Mouse (Mus musculus): ENCODE data around the gene Pitpnm2. TPM values are rescaled to one million over a fixed set of nuclear protein-coding genes. Genes with fewer than 3 reads are reported as not detected.

Pitpnm2 gene
- polyA plus RNA-seq, 1 experiment from 2014 or later, result 9.8 TPM

GRCm38 (mm10) chr5:124210281-124211016 is 39.1 kb downstream of the Pitpnm2 start:
- no peaks in the 10 kb centered on the region for H3K27me3 ChIP-seq (ENCODE audit: insufficient read depth, low read length)
- ATAC-seq (ENCODE audit: insufficient read depth), result no peak
- H3K4me2 ChIP-seq, result no peak overlapping the region
- no peaks in the 10 kb centered on the region for H3K36me3 ChIP-seq (ENCODE audit: insufficient read depth)
- H3K4me3 ChIP-seq (ENCODE audit: low read depth, low read length), result no peak overlapping the region
- no peak overlapping the region; the same call in 1 of the 2 replicates for H3K27ac ChIP-seq (ENCODE audit: low read depth)
- 72% methylated on average over 18 of the region's 18 CpGs for WGBS
- no peaks in the 10 kb centered on the region for H3K9me3 ChIP-seq (ENCODE audit: low read depth, low read length)
- no peak overlapping the region for H3K9ac ChIP-seq
- peaks cover 16% of the 10 kb centered on the region for H3K4me1 ChIP-seq (ENCODE audit: insufficient read depth)
- TF ChIP-seq CTCF (IDR thresholded peaks at IDR 0.05; ENCODE audit: low read depth), result no peak
- no peak for DNase-seq

GRCm38 (mm10) chr5:124209850-124210249 is 39.7 kb downstream of the Pitpnm2 start:
- 51% methylated on average over 6 of the region's 6 CpGs for WGBS
- H3K4me1 ChIP-seq (ENCODE audit: insufficient read depth), result peaks cover 16% of the 10 kb centered on the region
- H3K27ac ChIP-seq (ENCODE audit: low read depth), result no peak overlapping the region
- no peaks in the 10 kb centered on the region for H3K36me3 ChIP-seq (ENCODE audit: insufficient read depth)
- DNase-seq (no peak), ATAC-seq (ENCODE audit: insufficient read depth) (no peak)
- no peak overlapping the region for H3K4me3 ChIP-seq (ENCODE audit: low read depth, low read length)
- no peaks in the 10 kb centered on the region for H3K27me3 ChIP-seq (ENCODE audit: insufficient read depth, low read length)
- no peak overlapping the region for H3K9ac ChIP-seq
- H3K4me2 ChIP-seq, result no peak overlapping the region
- TF ChIP-seq CTCF (IDR thresholded peaks at IDR 0.05; ENCODE audit: low read depth), result no peak
- no peaks in the 10 kb centered on the region for H3K9me3 ChIP-seq (ENCODE audit: low read depth, low read length)

GRCm38 (mm10) chr5:124208030-124208429 is 41.5 kb downstream of the Pitpnm2 start:
- H3K9ac ChIP-seq, result no peak overlapping the region
- ATAC-seq (ENCODE audit: insufficient read depth), result no peak
- no peak overlapping the region for H3K4me2 ChIP-seq
- no peak overlapping the region for H3K27ac ChIP-seq (ENCODE audit: low read depth)
- peaks cover 24% of the 10 kb centered on the region for H3K4me1 ChIP-seq (ENCODE audit: insufficient read depth)
- DNase-seq, result no peak
- WGBS, result 69% methylated on average over 8 of the region's 8 CpGs
- H3K4me3 ChIP-seq (ENCODE audit: low read depth, low read length), result no peak overlapping the region
- H3K27me3 ChIP-seq (ENCODE audit: insufficient read depth, low read length), result no peaks in the 10 kb centered on the region
- H3K36me3 ChIP-seq (ENCODE audit: insufficient read depth), result no peaks in the 10 kb centered on the region
- H3K9me3 ChIP-seq (ENCODE audit: low read depth, low read length), result no peaks in the 10 kb centered on the region
- no peak for TF ChIP-seq CTCF (IDR thresholded peaks at IDR 0.05; ENCODE audit: low read depth)

GRCm38 (mm10) chr5:124206481-124207038 is 43.0 kb downstream of the Pitpnm2 start:
- Histone ChIP-seq H3K36me3 (ENCODE audit: insufficient read depth) (no peaks in the 10 kb centered on the region), H3K27ac (ENCODE audit: low read depth) (peak overlapping the region; percentile 63; the same call in 1 of the 2 replicates), H3K9ac (no peak overlapping the region; the same call in 1 of the 2 replicates), H3K9me3 (ENCODE audit: low read depth, low read length) (no peaks in the 10 kb centered on the region), H3K4me2 (no peak overlapping the region), H3K27me3 (ENCODE audit: insufficient read depth, low read length) (no peaks in the 10 kb centered on the region), H3K4me3 (ENCODE audit: low read depth, low read length) (no peak overlapping the region), H3K4me1 (ENCODE audit: insufficient read depth) (peaks cover 22% of the 10 kb centered on the region)
- 18% methylated on average over 13 of the region's 13 CpGs for WGBS
- ATAC-seq (ENCODE audit: insufficient read depth), result peak; percentile 73
- no peak for TF ChIP-seq CTCF (IDR thresholded peaks at IDR 0.05; ENCODE audit: low read depth)
- DNase-seq, result peak; percentile 77

- Histone ChIP-seq H3K4me1 (ENCODE audit: insufficient read depth) (peaks cover 23% of the 10 kb centered on the region), H3K36me3 (ENCODE audit: insufficient read depth) (no peaks in the 10 kb centered on the region), H3K27ac (ENCODE audit: low read depth) (peak overlapping the region; percentile 15; the same call in 1 of the 2 replicates), H3K27me3 (ENCODE audit: insufficient read depth, low read length) (no peaks in the 10 kb centered on the region), H3K4me3 (ENCODE audit: low read depth, low read length) (no peak overlapping the region), H3K4me2 (no peak overlapping the region), H3K9ac (no peak overlapping the region), H3K9me3 (ENCODE audit: low read depth, low read length) (no peaks in the 10 kb centered on the region)
- TF ChIP-seq CTCF (IDR thresholded peaks at IDR 0.05; ENCODE audit: low read depth), result no peak
- no peak for ATAC-seq (ENCODE audit: insufficient read depth)
- no peak for DNase-seq
- 28% methylated on average over 5 of the region's 5 CpGs for WGBS
These were observed 43.7 kb downstream of the Pitpnm2 start for GRCm38 (mm10) chr5:124205809-124206380.

GRCm38 (mm10) chr5:124205211-124205610 is 44.3 kb downstream of the Pitpnm2 start:
- Histone ChIP-seq H3K27me3 (ENCODE audit: insufficient read depth, low read length) (no peaks in the 10 kb centered on the region), H3K4me2 (no peak overlapping the region), H3K4me3 (ENCODE audit: low read depth, low read length) (no peak overlapping the region), H3K27ac (ENCODE audit: low read depth) (no peak overlapping the region), H3K36me3 (ENCODE audit: insufficient read depth) (no peaks in the 10 kb centered on the region), H3K9ac (no peak overlapping the region), H3K4me1 (ENCODE audit: insufficient read depth) (peaks cover 30% of the 10 kb centered on the region), H3K9me3 (ENCODE audit: low read depth, low read length) (no peaks in the 10 kb centered on the region)
- 73% methylated on average over 9 of the region's 9 CpGs for WGBS
- no peak for ATAC-seq (ENCODE audit: insufficient read depth)
- no peak for TF ChIP-seq CTCF (IDR thresholded peaks at IDR 0.05; ENCODE audit: low read depth)
- no peak for DNase-seq

GRCm38 (mm10) chr5:124204127-124204794 is 45.3 kb downstream of the Pitpnm2 start:
- DNase-seq, result peak; percentile 68
- H3K4me1 ChIP-seq (ENCODE audit: insufficient read depth), result peaks cover 34% of the 10 kb centered on the region
- no peak overlapping the region for H3K9ac ChIP-seq
- peak; percentile 43 for ATAC-seq (ENCODE audit: insufficient read depth)
- 62% methylated on average over 9 of the region's 9 CpGs for WGBS
- no peak overlapping the region for H3K4me2 ChIP-seq
- H3K27ac ChIP-seq (ENCODE audit: low read depth), result peak overlapping the region; percentile 54; the same call in 1 of the 2 replicates
- H3K9me3 ChIP-seq (ENCODE audit: low read depth, low read length), result no peaks in the 10 kb centered on the region
- H3K27me3 ChIP-seq (ENCODE audit: insufficient read depth, low read length), result no peaks in the 10 kb centered on the region
- H3K4me3 ChIP-seq (ENCODE audit: low read depth, low read length), result no peak overlapping the region
- TF ChIP-seq CTCF (IDR thresholded peaks at IDR 0.05; ENCODE audit: low read depth), result no peak
- no peaks in the 10 kb centered on the region for H3K36me3 ChIP-seq (ENCODE audit: insufficient read depth)
